Mouse (Mus musculus): ENCODE measurements around the gene Olfr572.

DNA sequence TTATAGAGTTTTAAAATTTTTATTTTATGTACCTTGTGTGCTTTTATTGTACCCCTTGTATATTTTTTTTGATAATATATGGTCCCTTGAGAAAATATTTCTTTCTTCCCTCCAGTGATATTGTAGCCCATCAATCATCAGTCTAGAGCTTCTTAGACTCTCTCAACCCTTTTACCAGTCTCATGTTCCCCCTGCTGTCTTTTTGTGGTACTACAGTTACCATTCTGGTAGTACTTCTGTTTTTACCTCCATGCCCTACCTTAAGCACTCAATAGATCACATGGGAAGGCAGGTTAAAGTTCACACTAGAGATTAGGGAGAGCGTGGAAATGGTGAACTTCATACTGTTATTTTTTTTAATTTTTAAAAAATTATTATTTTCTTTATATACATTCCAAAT, 4.6 kb upstream of the Olfr572 start:
- TF ChIP-seq ZC3H11A (IDR thresholded peaks at IDR 0.05; ENCODE audit: borderline replicate concordance, low read depth, low read length), result peak; percentile 91
- no peak for TF ChIP-seq CHD2 (IDR thresholded peaks at IDR 0.05; ENCODE audit: low read depth, low read length)
- TF ChIP-seq ZNF384 (IDR thresholded peaks at IDR 0.05; ENCODE audit: low read depth, low read length), result no peak

Data from ES-E14 (cell line).